Mouse (Mus musculus): ENCODE measurements around the gene Gm10318.

Gene Gm10318

GRCm38 (mm10) chr10:77852559-77852958 is at the start of gene Gm10318:
TSS of gene Gm10318 (plus strand) at chr10:77852859.
- no peak for DNase-seq

GRCm38 (mm10) chr10:77804095-77804494 is 48.6 kb upstream of the Gm10318 start:
- DNase-seq: no peak

GRCm38 (mm10) chr10:77811743-77812142 is 40.9 kb upstream of the Gm10318 start, which contains the start of gene Gm9507:
TSS of gene Gm9507 (minus strand) at chr10:77811843.
- no peak for DNase-seq

GRCm38 (mm10) chr10:77814382-77814781 is 38.3 kb upstream of the Gm10318 start, which contains the start of gene Gm2696:
TSS of gene Gm2696 (plus strand) at chr10:77814682.
- DNase-seq: no peak

- peak in 1 of 2 experiments; percentile 28 for DNase-seq
Measured at GRCm38 (mm10) chr10:77815514-77815913, 37.1 kb upstream of the Gm10318 start.

- no peak for DNase-seq
Measured at GRCm38 (mm10) chr10:77818523-77818922, 34.1 kb upstream of the Gm10318 start.

- DNase-seq: no peak
Measured at GRCm38 (mm10) chr10:77819203-77819602, 33.5 kb upstream of the Gm10318 start.

- DNase-seq: no peak
Measured at GRCm38 (mm10) chr10:77826951-77827350, 25.7 kb upstream of the Gm10318 start, which contains the start of gene Krtap10-4. TSS of gene Krtap10-4 (minus strand) at chr10:77827095.

- no peak for DNase-seq
Measured at GRCm38 (mm10) chr10:77835647-77836046, 17.0 kb upstream of the Gm10318 start, which contains the start of gene Krtap10-10. TSS of gene Krtap10-10 (plus strand) at chr10:77835947.

- DNase-seq: no peak
Measured at GRCm38 (mm10) chr10:77839006-77839405, 13.7 kb upstream of the Gm10318 start.

GRCm38 (mm10) chr10:77846503-77846902 is 6.2 kb upstream of the Gm10318 start, which contains the start of gene Gm36176:
TSS of gene Gm36176 (plus strand) at chr10:77846803.
- no peak for DNase-seq

GRCm38 (mm10) chr10:77846961-77847360 is 5.7 kb upstream of the Gm10318 start:
- DNase-seq: peak; percentile 42 to 72

GRCm38 (mm10) chr10:77847538-77847937 is 5.1 kb upstream of the Gm10318 start:
- DNase-seq: no peak

GRCm38 (mm10) chr10:77861675-77862074 is 9.0 kb downstream of the Gm10318 start, which contains the start of gene Gm3285:
TSS of gene Gm3285 (plus strand) at chr10:77861975.
- DNase-seq: no peak

GRCm38 (mm10) chr10:77864067-77864761 is 11.6 kb downstream of the Gm10318 start:
- no peak for DNase-seq

GRCm38 (mm10) chr10:77864762-77865143 is 12.1 kb downstream of the Gm10318 start:
- DNase-seq: no peak

- DNase-seq: no peak
Measured at GRCm38 (mm10) chr10:77867546-77867945, 14.9 kb downstream of the Gm10318 start.

GRCm38 (mm10) chr10:77869651-77870050 is 17.0 kb downstream of the Gm10318 start:
- no peak for DNase-seq

GRCm38 (mm10) chr10:77878985-77879384 is 26.3 kb downstream of the Gm10318 start:
- DNase-seq: peak; percentile 30 to 47

- no peak for DNase-seq
Measured at GRCm38 (mm10) chr10:77880305-77880704, 27.6 kb downstream of the Gm10318 start.

GRCm38 (mm10) chr10:77882553-77882952 is 29.9 kb downstream of the Gm10318 start:
- no peak for DNase-seq

- DNase-seq: peak; percentile 22 to 36
Measured at GRCm38 (mm10) chr10:77886007-77886747, 33.5 kb downstream of the Gm10318 start.

GRCm38 (mm10) chr10:77890987-77891565 is 38.4 kb downstream of the Gm10318 start:
- DNase-seq: no peak

Data from cerebellum, postnatal 14 days (tissue).